Comparison of ENCODE assay signal across 8 mouse cellular contexts in the genomic region with DNA sequence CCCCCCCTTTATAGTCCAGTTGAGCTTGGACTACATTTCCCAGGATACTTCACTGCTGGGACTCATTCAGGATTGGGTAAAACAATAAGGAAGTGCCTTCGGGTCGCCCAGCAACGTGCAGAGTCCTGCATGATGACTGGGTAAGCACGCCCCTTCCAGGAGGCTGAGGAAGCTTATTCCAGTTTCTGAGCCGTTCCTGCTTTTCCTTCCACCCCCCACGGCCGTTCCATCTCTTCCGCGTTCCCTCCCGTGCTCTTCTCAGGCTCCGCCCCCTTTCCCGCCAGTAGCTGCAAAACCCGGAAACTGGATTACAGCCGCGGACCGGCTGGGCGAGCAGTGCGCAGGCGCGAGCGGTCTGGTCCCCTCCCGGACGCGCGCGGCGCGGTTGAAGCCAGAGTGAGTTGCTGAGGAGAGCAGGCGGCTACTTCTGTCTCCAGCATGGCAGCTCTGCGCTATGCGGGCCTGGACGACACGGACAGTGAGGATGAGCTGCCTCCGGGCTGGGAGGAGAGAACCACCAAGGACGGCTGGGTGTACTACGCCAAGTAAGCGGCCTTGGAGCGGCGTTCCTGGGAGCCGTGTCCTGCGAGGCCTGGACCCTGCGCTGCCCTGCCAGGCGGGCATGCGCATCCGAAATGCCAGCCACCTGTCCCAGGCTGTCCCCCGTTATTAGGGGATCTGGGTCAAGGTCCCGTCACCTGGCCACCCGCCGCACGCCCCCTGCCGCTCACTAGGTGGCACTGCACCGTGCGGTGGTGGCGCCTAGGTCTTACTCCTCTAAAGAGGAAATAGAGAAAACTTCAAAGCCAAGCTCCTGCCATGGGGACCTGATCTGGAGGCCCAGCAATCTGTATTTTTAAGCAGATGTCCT. TPM values are rescaled to one million over a fixed set of nuclear protein-coding genes. Genes with fewer than 3 reads are reported as not detected.
DNase-seq lines count a peak whose midpoint lies in the region; ATAC-seq lines count a peak whose summit lies in the region.

A gene (plus strand): TSS at position 322 of the 871 bp plus-strand sequence.

- H3K4me3 ChIP-seq in hindbrain, embryonic 14.5 days (replicated peaks; ENCODE audit: low read length): peak within 1 kb of the TSS; percentile 68

- DNase-seq in R1 (ENCODE audit: low read depth, low spot score): peak; percentile 99
- DNase-seq in cerebellum, postnatal 25 days: peak; percentile 100
- peak; percentile 100 for DNase-seq in frontal cortex, postnatal 25 days (ENCODE audit: low spot score in 2 of 2)
- DNase-seq in hindbrain, embryonic 14.5 days (ENCODE audit: low spot score): peak; percentile 100
- DNase-seq in layer of hippocampus, postnatal 36 days: peak; percentile 100
- DNase-seq in lung, postnatal 36 days: peak; percentile 99
- DNase-seq in retina, postnatal 1 day: peak; percentile 99
- peak; percentile 100 for DNase-seq in urinary bladder, adult 18-20 months (ENCODE audit: low spot score in 2 of 2)

- H3K27ac ChIP-seq in hindbrain, embryonic 14.5 days: peak within 1 kb of the TSS; percentile 66

- peak; percentile 98 for ATAC-seq in hindbrain, embryonic 14.5 days (ENCODE audit: low FRiP score)

- H3K4me2 ChIP-seq in hindbrain, embryonic 14.5 days (replicated peaks): peak within 1 kb of the TSS; percentile 88

- no peaks in the 10 kb centered on the region for H3K9me3 ChIP-seq in hindbrain, embryonic 14.5 days (ENCODE audit: control insufficient read depth, low read length)

- under 1% methylated on average over 54 of the region's 54 CpGs for WGBS in hindbrain, embryonic 14.5 days

- no peaks in the 10 kb centered on the region for H3K27me3 ChIP-seq in hindbrain, embryonic 14.5 days (ENCODE audit: control insufficient read depth, insufficient read depth, low read length)

- H3K4me1 ChIP-seq in hindbrain, embryonic 14.5 days (replicated peaks; ENCODE audit: control insufficient read depth, insufficient read depth, low read length): peaks cover 11% of the 10 kb centered on the region

- H3K36me3 ChIP-seq in hindbrain, embryonic 14.5 days (replicated peaks; ENCODE audit: control insufficient read depth, insufficient read depth): no peaks in the 10 kb centered on the region

- H3K9ac ChIP-seq in hindbrain, embryonic 14.5 days: peak within 1 kb of the TSS; percentile 60

RNA-seq across cellular contexts. Expression of the gene that starts here (rescaled TPM):
- polyA plus RNA-seq in hindbrain, embryonic 14.5 days (2014; fragmentation: Nextera tagmentation; extraction: Ambion mirVana): 12.5 and 12.7 TPM in 2 replicates
- 10 to 100 TPM; 10.5 to 12.5 TPM for total RNA-seq in layer of hippocampus, postnatal 36 days (2021)

Comparison
In these comparisons a context has a peak if more than half of its experiments do, and no peak if none do; other contexts are left out.
1. Peak in every context shown above with its lines: DNase-seq, ATAC-seq, H3K4me3 ChIP-seq and H3K27ac ChIP-seq.